In genomic region chr11:106789649-106790048, GRCm38 (mm10) we compare ENCODE assay signal across 8 mouse cellular contexts. TPM values are rescaled to one million over a fixed set of nuclear protein-coding genes. Genes with fewer than 3 reads are reported as not detected.
A peak's percentile ranks its signal among the peaks of the same experiment; 100 is the strongest.
DNase-seq lines count a peak whose midpoint lies in the region; ATAC-seq lines count a peak whose summit lies in the region.

No protein-coding gene starts in this region.

- intact Hi-C loops in heart, postnatal 36 days (cut with DNase I) = loop anchor here (2.0 kb wide), 1 partner anchor 131 kb away; the partner anchor contains the start of gene Smurf2

- H3K9ac ChIP-seq in heart, embryonic 15.5 days = peak overlapping the region; percentile 99
- peak overlapping the region; percentile 100 for H3K9ac ChIP-seq in forebrain, embryonic 15.5 days (replicated peaks)

- H3K27me3 ChIP-seq in heart, embryonic 15.5 days = no peaks in the 10 kb centered on the region
- no peaks in the 10 kb centered on the region for H3K27me3 ChIP-seq in forebrain, embryonic 15.5 days

- peak overlapping the region; percentile 87 for H3K4me3 ChIP-seq in heart, embryonic 15.5 days
- peak overlapping the region; percentile 94 for H3K4me3 ChIP-seq in forebrain, embryonic 15.5 days

- no peak for ATAC-seq in heart, embryonic 15.5 days (replicated peaks; ENCODE audit: insufficient number of reproducible peaks, insufficient read depth, low FRiP score, low read depth)
- no peak for ATAC-seq in forebrain, embryonic 15.5 days (replicated peaks)
- ATAC-seq in megakaryocyte progenitor cell, adult 5-6 weeks (replicated peaks; ENCODE audit: poor library complexity) = no peak

- no peaks in the 10 kb centered on the region for H3K9me3 ChIP-seq in heart, embryonic 15.5 days (replicated peaks)
- H3K9me3 ChIP-seq in forebrain, embryonic 15.5 days = no peaks in the 10 kb centered on the region

- peaks cover 36% of the 10 kb centered on the region for H3K36me3 ChIP-seq in heart, embryonic 15.5 days
- H3K36me3 ChIP-seq in forebrain, embryonic 15.5 days = peaks cover 38% of the 10 kb centered on the region

- H3K4me1 ChIP-seq in heart, embryonic 15.5 days (replicated peaks) = peaks cover 21% of the 10 kb centered on the region
- peaks cover 36% of the 10 kb centered on the region for H3K4me1 ChIP-seq in forebrain, embryonic 15.5 days

- peak overlapping the region; percentile 100 for H3K27ac ChIP-seq in heart, embryonic 15.5 days
- H3K27ac ChIP-seq in forebrain, embryonic 15.5 days (replicated peaks) = peak overlapping the region; percentile 99

- H3K4me2 ChIP-seq in heart, embryonic 15.5 days = peak overlapping the region; percentile 73
- peak overlapping the region; percentile 80 for H3K4me2 ChIP-seq in forebrain, embryonic 15.5 days (replicated peaks)

- under 1% methylated on average over 6 of the region's 6 CpGs for WGBS in heart, embryonic 15.5 days
- WGBS in forebrain, embryonic 15.5 days = under 1% methylated on average over 6 of the region's 6 CpGs

- no peak for DNase-seq in heart, postnatal 36 days
- peak; percentile 45 for DNase-seq in NIH3T3 (ENCODE audit: low read depth)
- DNase-seq in mesoderm, embryonic 11.5 days (ENCODE audit: low read depth, low spot score) = peak; percentile 44
- no peak for DNase-seq in urinary bladder, adult 18-20 months (ENCODE audit: low spot score in 2 of 2)
- DNase-seq in B cell, adult 2 months = no peak

RNA-seq across cellular contexts. Expression of gene Cep95, which starts 0.6 kb away (rescaled TPM):
- 12.7 and 14.8 TPM in 2 replicates for polyA plus RNA-seq in heart, embryonic 15.5 days (2015; fragmentation: Nextera tagmentation; extraction: Ambion mirVana)
- total RNA-seq in heart, postnatal 36 days (2021) = 1 to 10 TPM; 6.3 to 7.7 TPM
- 20.5 and 21.2 TPM in 2 replicates for polyA plus RNA-seq in forebrain, embryonic 15.5 days (2015; fragmentation: Nextera tagmentation; extraction: Ambion mirVana)
- 16.9 and 22.0 TPM in 2 replicates for total RNA-seq in megakaryocyte progenitor cell, adult 5-6 weeks (2015)
- 15.6 and 21.3 TPM in 2 replicates for total RNA-seq in megakaryocyte progenitor cell, adult 5-6 weeks (2017)

RNA-seq across cellular contexts. Expression of gene Ddx5, which starts 0.7 kb away (rescaled TPM):
- polyA plus RNA-seq in heart, embryonic 15.5 days (2015; fragmentation: Nextera tagmentation; extraction: Ambion mirVana) = 192 and 209 TPM in 2 replicates
- 100 to 1,000 TPM; 317 to 377 TPM for total RNA-seq in heart, postnatal 36 days (2021)
- 512 and 520 TPM in 2 replicates for polyA plus RNA-seq in forebrain, embryonic 15.5 days (2015; fragmentation: Nextera tagmentation; extraction: Ambion mirVana)
- 850 and 903 TPM in 2 replicates for total RNA-seq in megakaryocyte progenitor cell, adult 5-6 weeks (2015)
- total RNA-seq in megakaryocyte progenitor cell, adult 5-6 weeks (2017) = 1,040 and 1,207 TPM in 2 replicates

RNA-seq across cellular contexts. Expression of gene Polg2, which starts 10.3 kb away (rescaled TPM):
- 6.6 and 9.0 TPM in 2 replicates for polyA plus RNA-seq in heart, embryonic 15.5 days (2015; fragmentation: Nextera tagmentation; extraction: Ambion mirVana)
- 1 to 10 TPM; 4.4 to 4.5 TPM for total RNA-seq in heart, postnatal 36 days (2021)
- polyA plus RNA-seq in forebrain, embryonic 15.5 days (2015; fragmentation: Nextera tagmentation; extraction: Ambion mirVana) = 9.9 and 11.0 TPM in 2 replicates
- 12.4 and 13.3 TPM in 2 replicates for total RNA-seq in megakaryocyte progenitor cell, adult 5-6 weeks (2015)
- total RNA-seq in megakaryocyte progenitor cell, adult 5-6 weeks (2017) = 7.2 and 13.5 TPM in 2 replicates

RNA-seq across cellular contexts. Expression of gene Milr1, which starts 38.6 kb away (rescaled TPM):
- 0.88 and 2.6 TPM in 2 replicates for polyA plus RNA-seq in heart, embryonic 15.5 days (2015; fragmentation: Nextera tagmentation; extraction: Ambion mirVana)
- 1 to 10 TPM in 1 of 2 experiments, under 1 TPM in 1; 0.97 to 1.0 TPM for total RNA-seq in heart, postnatal 36 days (2021)
- polyA plus RNA-seq in forebrain, embryonic 15.5 days (2015; fragmentation: Nextera tagmentation; extraction: Ambion mirVana) = 0.52 and 1.2 TPM in 2 replicates
- total RNA-seq in megakaryocyte progenitor cell, adult 5-6 weeks (2015) = 63.1 and 96.7 TPM in 2 replicates
- 82.0 and 96.2 TPM in 2 replicates for total RNA-seq in megakaryocyte progenitor cell, adult 5-6 weeks (2017)

RNA-seq across cellular contexts. Expression of gene Pecam1, which starts 39.2 kb away (rescaled TPM):
- polyA plus RNA-seq in heart, embryonic 15.5 days (2015; fragmentation: Nextera tagmentation; extraction: Ambion mirVana) = 69.2 and 78.7 TPM in 2 replicates
- 100 to 1,000 TPM; 120 to 139 TPM for total RNA-seq in heart, postnatal 36 days (2021)
- 12.1 and 14.3 TPM in 2 replicates for polyA plus RNA-seq in forebrain, embryonic 15.5 days (2015; fragmentation: Nextera tagmentation; extraction: Ambion mirVana)
- 55.0 and 57.0 TPM in 2 replicates for total RNA-seq in megakaryocyte progenitor cell, adult 5-6 weeks (2015)
- total RNA-seq in megakaryocyte progenitor cell, adult 5-6 weeks (2017) = 38.6 and 43.8 TPM in 2 replicates

Comparison
In these comparisons a context has a peak if more than half of its experiments do, and no peak if none do; other contexts are left out.
1. DNase-seq: peak in NIH3T3 (single experiment) and mesoderm, embryonic 11.5 days (single experiment); none in heart, postnatal 36 days (0 of 2), urinary bladder, adult 18-20 months (0 of 2) and B cell, adult 2 months (0 of 2).